Mouse (Mus musculus) embryonic facial prominence, embryonic 11.5 days (tissue): Measurements from ENCODE around the gene Olfr1111. TPM values are rescaled to one million over a fixed set of nuclear protein-coding genes. Genes with fewer than 3 reads are reported as not detected.
"Not testable (repeated sequence)": the region's sequence is repeated elsewhere in the genome, so short reads cannot be mapped to it uniquely, and the experiment has no call there.

Experiments used
- ATAC-seq: fragments of 200-750 bp; cut with Nextera tagmentation; replicated peaks from 2 replicates; pipeline ENCODE4 v1.8.0; 2017; ENCODE audit warnings: low read depth; ENCODE audit not compliant: insufficient number of reproducible peaks, low FRiP score, low TSS enrichment
- DNase-seq: peaks from one replicate; pipeline ENCODE4 v3.0.0-alpha.2; 2015; ENCODE audit warnings: low spot score
- H3K27ac ChIP-seq: fragments of 300-500 bp; sonication (generic); replicated peaks from 2 replicates; pipeline ENCODE4 v1.5.1; 2014; ENCODE audit warnings: mild to moderate bottlenecking, low read depth, low read length, control low read depth
- H3K27me3 ChIP-seq: fragments of 300-500 bp; sonication (generic); 2 replicates; pipeline ENCODE4 v1.6.1; 2014; ENCODE audit warnings: mild to moderate bottlenecking, low read length, moderate library complexity, mixed read lengths; ENCODE audit not compliant: control insufficient read depth, insufficient read depth
- H3K36me3 ChIP-seq: fragments of 300-500 bp; sonication (generic); replicated peaks from 2 replicates; pipeline ENCODE4 v1.6.1; 2014; ENCODE audit warnings: low read depth, mild to moderate bottlenecking, low read length, moderate library complexity, mixed read lengths; ENCODE audit not compliant: control insufficient read depth, insufficient read depth
- H3K4me1 ChIP-seq: fragments of 300-500 bp; sonication (generic); 2 replicates; pipeline ENCODE4 v1.6.1; 2014; ENCODE audit warnings: low read length, mixed read lengths; ENCODE audit not compliant: control insufficient read depth, insufficient read depth
- H3K4me2 ChIP-seq: fragments of 300-500 bp; sonication (generic); 2 replicates; pipeline ENCODE4 v1.6.1; 2014; ENCODE audit warnings: low read depth, mild to moderate bottlenecking, control low read depth, low read length, moderate library complexity
- H3K4me3 ChIP-seq: fragments of 300-500 bp; sonication (generic); 2 replicates; pipeline ENCODE4 v1.5.1; 2014; ENCODE audit warnings: low read depth, low read length, control low read depth
- H3K9ac ChIP-seq: fragments of 300-500 bp; sonication (generic); replicated peaks from 2 replicates; pipeline ENCODE4 v1.6.1; 2014; ENCODE audit warnings: mild to moderate bottlenecking, control low read depth, low read length
- H3K9me3 ChIP-seq: fragments of 300-500 bp; sonication (generic); replicated peaks from 2 replicates; pipeline ENCODE4 v1.6.1; 2016; ENCODE audit warnings: mild to moderate bottlenecking, low read length, inconsistent platforms, mixed read lengths; ENCODE audit not compliant: control insufficient read depth
- WGBS: fragments of 180-500 bp; shearing (Covaris S2); extraction: QIAGEN DNeasy Blood & Tissue Kit; methylation state at CpG from one replicate; pipeline ENCODE4 v1.1.7; 2014; 5-methylcytosine and 5-hydroxymethylcytosine counted together
- polyA plus RNA-seq: library from polyadenylated mRNA; unstranded; fragments of >200 nt; fragmentation: Nextera tagmentation; extraction: Ambion mirVana; gene quantifications from 2 replicates; pipeline ENCODE4 v1.2.1, GENCODE M21; 2014

Olfr1111 gene
- not detected in 2 replicates for polyA plus RNA-seq

DNA sequence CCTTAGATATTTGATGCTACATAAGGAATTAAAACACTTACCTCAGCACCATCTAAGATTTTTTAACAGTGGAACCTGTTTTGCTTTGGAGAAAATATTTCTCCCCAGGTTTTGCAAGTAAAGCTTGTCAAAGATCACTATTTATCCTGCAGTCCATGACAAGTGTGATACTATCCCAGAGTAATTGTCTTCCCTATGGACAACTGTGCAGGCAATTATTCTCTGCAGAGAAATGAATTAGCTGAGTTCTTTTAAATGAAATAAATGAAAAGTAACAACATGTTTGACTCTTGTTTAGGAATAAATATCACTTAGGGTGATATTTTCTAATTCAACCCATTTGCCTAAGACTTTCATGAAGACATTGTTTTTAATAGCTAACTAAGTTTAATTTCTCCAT, at the start of gene Olfr1111:
Gene Olfr1111, minus strand, starts transcription at position 101 of the 400 bp plus-strand sequence.
- no peak within 1 kb of the TSS for H3K27ac ChIP-seq
- H3K4me2 ChIP-seq, result no peak within 1 kb of the TSS
- DNase-seq, result no peak
- no peak within 1 kb of the TSS for H3K9ac ChIP-seq
- no peaks in the 10 kb centered on the region for H3K36me3 ChIP-seq
- no peaks in the 10 kb centered on the region for H3K9me3 ChIP-seq
- no peaks in the 10 kb centered on the region for H3K4me1 ChIP-seq
- no peak within 1 kb of the TSS for H3K4me3 ChIP-seq
- H3K27me3 ChIP-seq, result no peaks in the 10 kb centered on the region
- no peak for ATAC-seq

DNA sequence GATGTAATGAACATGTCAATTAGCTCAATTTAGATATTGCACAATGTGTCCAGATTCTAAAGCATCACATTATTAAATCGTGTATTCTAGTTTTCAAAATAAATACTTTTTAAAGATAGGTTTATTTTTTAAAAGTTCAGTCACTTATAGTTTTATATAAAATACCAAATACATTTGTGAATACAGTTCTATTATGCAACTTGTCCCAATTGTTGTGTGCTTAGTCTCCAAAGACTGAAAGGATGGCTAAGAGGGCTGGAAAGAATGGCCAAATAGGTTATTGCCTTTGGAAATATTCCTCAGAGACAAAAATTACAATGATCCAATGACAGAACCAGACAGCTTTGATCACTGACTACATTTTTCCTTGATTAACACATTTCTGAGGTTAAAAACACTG, 35.1 kb upstream of the Olfr1111 start, which contains the start of gene Olfr1112:
Gene Olfr1112, plus strand, starts transcription at position 301 of the 400 bp plus-strand sequence.
- DNase-seq (no peak), ATAC-seq (no peak)
- 86% methylated on average over 1 of the region's 1 CpGs for WGBS
- Histone ChIP-seq H3K4me1 (no peaks in the 10 kb centered on the region), H3K4me3 (no peak within 1 kb of the TSS), H3K9ac (no peak within 1 kb of the TSS), H3K27ac (no peak within 1 kb of the TSS), H3K9me3 (no peaks in the 10 kb centered on the region), H3K4me2 (no peak within 1 kb of the TSS), H3K27me3 (no peaks in the 10 kb centered on the region), H3K36me3 (no peaks in the 10 kb centered on the region)

GRCm38 (mm10) chr2:87167731-87168130, 15.3 kb upstream of the Olfr1111 start:
- not testable (repeated sequence) for H3K4me3 ChIP-seq, H3K9me3 ChIP-seq, H3K9ac ChIP-seq, H3K36me3 ChIP-seq, H3K27me3 ChIP-seq, H3K4me2 ChIP-seq, DNase-seq, H3K27ac ChIP-seq, ATAC-seq, H3K4me1 ChIP-seq
- WGBS, result 85% methylated on average over 2 of the region's 2 CpGs

DNA sequence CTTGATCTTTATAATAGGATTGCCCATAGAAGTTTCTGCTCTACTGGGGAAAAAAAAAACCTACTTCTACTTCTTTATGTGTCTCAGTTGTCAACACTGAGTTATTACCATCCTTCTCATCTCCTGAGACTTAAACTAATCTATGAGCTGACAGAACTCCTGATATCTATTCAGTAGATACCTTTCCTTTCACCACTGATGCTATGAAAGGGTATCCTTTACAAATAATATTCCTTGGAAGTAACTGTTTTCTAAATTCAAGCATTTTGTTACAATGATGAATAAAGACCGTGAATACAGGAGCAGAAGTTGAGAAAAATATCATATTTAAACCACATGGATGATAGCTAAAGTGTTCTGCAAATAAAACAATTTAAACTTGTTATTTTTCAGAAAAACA, 12.2 kb downstream of the Olfr1111 start, which contains the start of gene Olfr1110:
Gene Olfr1110, minus strand, starts transcription at position 101 of the 400 bp plus-strand sequence.
- 85% methylated on average over 1 of the region's 1 CpGs for WGBS
- H3K27me3 ChIP-seq, result no peaks in the 10 kb centered on the region
- no peak within 1 kb of the TSS for H3K4me3 ChIP-seq
- ATAC-seq (no peak), DNase-seq (no peak)
- H3K9ac ChIP-seq, result no peak within 1 kb of the TSS
- no peak within 1 kb of the TSS for H3K4me2 ChIP-seq
- no peaks in the 10 kb centered on the region for H3K4me1 ChIP-seq
- H3K27ac ChIP-seq, result no peak within 1 kb of the TSS
- no peaks in the 10 kb centered on the region for H3K36me3 ChIP-seq
- no peaks in the 10 kb centered on the region for H3K9me3 ChIP-seq

DNA sequence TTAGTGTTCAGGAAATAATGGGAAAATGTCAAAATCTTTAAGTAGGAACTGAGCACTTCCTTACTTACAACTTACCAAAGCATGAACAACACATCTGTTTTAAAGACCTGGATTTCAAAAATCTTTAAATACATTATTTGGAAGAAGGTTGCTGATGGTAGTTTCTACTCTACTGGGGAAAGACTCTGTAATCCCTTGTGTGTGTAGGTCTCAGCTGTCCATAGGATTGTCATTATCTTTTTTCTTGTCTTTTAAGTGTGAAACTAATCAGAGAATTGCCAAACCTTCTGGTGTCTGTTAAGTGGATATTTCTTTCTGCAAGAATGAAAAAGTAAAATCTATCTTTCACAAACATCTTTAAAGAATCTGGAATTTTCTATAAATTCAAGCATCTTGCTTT, 38.0 kb downstream of the Olfr1111 start, which contains the start of gene Olfr259:
Gene Olfr259, minus strand, starts transcription at position 101 of the 400 bp plus-strand sequence.
- no peaks in the 10 kb centered on the region for H3K4me1 ChIP-seq
- no peak within 1 kb of the TSS for H3K9ac ChIP-seq
- ATAC-seq (no peak), DNase-seq (no peak)
- H3K9me3 ChIP-seq, result no peaks in the 10 kb centered on the region
- H3K36me3 ChIP-seq, result no peaks in the 10 kb centered on the region
- H3K4me2 ChIP-seq, result no peak within 1 kb of the TSS
- no peak within 1 kb of the TSS for H3K27ac ChIP-seq
- no peak within 1 kb of the TSS for H3K4me3 ChIP-seq
- H3K27me3 ChIP-seq, result no peaks in the 10 kb centered on the region

Other genes starting within 250 kb of the Olfr1111 start
- not detected in 2 replicates for gene Olfr1098, start 228.1 kb downstream of the Olfr1111 start, polyA plus RNA-seq
- gene Olfr1099, start 191.9 kb downstream of the Olfr1111 start, polyA plus RNA-seq, result not detected in 2 replicates
- gene Olfr1100, start 172.7 kb downstream of the Olfr1111 start, polyA plus RNA-seq, result not detected in 2 replicates
- gene Olfr1101, start 161.4 kb downstream of the Olfr1111 start, polyA plus RNA-seq, result not detected in 2 replicates
- gene Olfr1102, start 154.2 kb downstream of the Olfr1111 start, polyA plus RNA-seq, result not detected in 2 replicates
- gene Olfr1104, start 125.5 kb downstream of the Olfr1111 start, polyA plus RNA-seq, result not detected in 2 replicates
- not detected in 2 replicates for gene Olfr1105, start 116.1 kb downstream of the Olfr1111 start, polyA plus RNA-seq
- not detected in 2 replicates for gene Olfr1106, start 100.4 kb downstream of the Olfr1111 start, polyA plus RNA-seq
- not detected in 2 replicates for gene Olfr1107, start 76.8 kb downstream of the Olfr1111 start, polyA plus RNA-seq
- gene Olfr1109, start 56.6 kb downstream of the Olfr1111 start, polyA plus RNA-seq, result not detected in 2 replicates
- gene Olfr259, start 38.1 kb downstream of the Olfr1111 start, polyA plus RNA-seq, result not detected in 2 replicates
- not detected in 2 replicates for gene Olfr1110, start 12.3 kb downstream of the Olfr1111 start, polyA plus RNA-seq
- not detected in 2 replicates for gene Olfr1112, start 35.2 kb upstream of the Olfr1111 start, polyA plus RNA-seq
- gene Olfr1113, start 56.3 kb upstream of the Olfr1111 start, polyA plus RNA-seq, result not detected in 2 replicates
- gene Olfr1115, start 95.4 kb upstream of the Olfr1111 start, polyA plus RNA-seq, result not detected in 2 replicates
- gene Olfr1116, start 114.9 kb upstream of the Olfr1111 start, polyA plus RNA-seq, result not detected in 2 replicates
- gene Olfr1118, start 155.0 kb upstream of the Olfr1111 start, polyA plus RNA-seq, result not detected in 2 replicates
- not detected in 2 replicates for gene Olfr1120, start 202.2 kb upstream of the Olfr1111 start, polyA plus RNA-seq
- not detected in 2 replicates for gene Olfr1121, start 217.3 kb upstream of the Olfr1111 start, polyA plus RNA-seq
- not detected in 2 replicates for gene Olfr1122, start 233.2 kb upstream of the Olfr1111 start, polyA plus RNA-seq